29 mouse cellular contexts compared by ENCODE assay signal in the genomic region with DNA sequence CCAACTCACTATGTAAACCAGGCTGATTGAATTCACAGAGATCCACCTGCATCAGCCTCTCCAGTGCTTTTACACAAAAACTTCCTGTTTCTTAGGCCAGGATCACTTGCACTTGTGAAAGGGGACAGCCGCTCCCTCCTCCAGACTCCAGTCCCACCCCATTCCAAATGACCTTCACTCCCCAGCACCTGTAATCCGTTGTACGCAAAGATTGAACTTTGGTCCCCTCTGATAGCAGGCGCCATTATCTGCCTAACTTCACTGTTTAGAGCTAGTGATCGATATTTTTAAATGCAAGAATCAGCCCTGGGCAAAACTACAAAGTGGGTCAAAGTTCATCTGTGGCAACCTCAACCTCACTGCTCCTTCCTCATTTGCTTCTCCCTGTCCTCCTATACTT. TPM values are rescaled to one million over a fixed set of nuclear protein-coding genes. Genes with fewer than 3 reads are reported as not detected.
DNase-seq lines count a peak whose midpoint lies in the region; ATAC-seq lines count a peak whose summit lies in the region.
"Had no signal": no experiment of that assay in that cellular context is flagged by ENCODE, and none has a peak within 500 bp of the region (broad histone marks: within the 10 kb centered on the region; RNA-seq: fewer than 3 reads in every experiment).

No protein-coding gene starts in this region.

- peak; percentile 47 for DNase-seq in kidney, adult 9 months
- DNase-seq in kidney, postnatal 25 days, result no peak
- no peak for DNase-seq in lung, postnatal 10 days
- DNase-seq in testis, postnatal 10 days (ENCODE audit: low spot score), result no peak
- DNase-seq: adrenal gland, adult 2 months; cerebellum, adult 11-12 months; cerebellum, postnatal 10 days; forebrain, postnatal 0 days; gastrocnemius, postnatal 25 days; heart, adult 18-20 months; heart, postnatal 36 days; lung, adult 18-20 months; lung, postnatal 36 days; midbrain, embryonic 14.5 days; right cerebral cortex, adult 18-20 months; right cerebral cortex, postnatal 4 days; thymus, postnatal 14 days had no signal

- H3K9me3 ChIP-seq in liver, embryonic 15.5 days (replicated peaks), result no peaks in the 10 kb centered on the region
- H3K9me3 ChIP-seq in stomach, embryonic 16.5 days (replicated peaks; ENCODE audit: control insufficient read depth, low read length), result no peaks in the 10 kb centered on the region
- H3K9me3 ChIP-seq in heart, embryonic 12.5 days (replicated peaks), result no peaks in the 10 kb centered on the region
- H3K9me3 ChIP-seq: forebrain, embryonic 10.5 days; heart, embryonic 15.5 days; limb, embryonic 10.5 days; neural tube, embryonic 12.5 days had no signal

- peak; percentile 27 for ATAC-seq in liver, embryonic 15.5 days (ENCODE audit: insufficient read depth)
- 0 out of 2 replicates have a peak, but pooled peaks have one; percentile 29 for ATAC-seq in stomach, embryonic 16.5 days (ENCODE audit: insufficient read depth, low FRiP score)
- no peak for ATAC-seq in heart, embryonic 12.5 days (ENCODE audit: insufficient number of reproducible peaks, low FRiP score)
- ATAC-seq: forebrain, postnatal 0 days; inflammation-experienced regulatory T-cells, adult 6 months had no signal

- H3K4me3 ChIP-seq in brown adipose tissue, adult 24 weeks (ENCODE audit: insufficient read depth, low read depth, low read length), result no peak overlapping the region
- no peak overlapping the region for H3K4me3 ChIP-seq in liver, embryonic 15.5 days (replicated peaks)
- no peak overlapping the region for H3K4me3 ChIP-seq in stomach, embryonic 16.5 days (replicated peaks; ENCODE audit: low read length)
- H3K4me3 ChIP-seq in heart, embryonic 12.5 days, result no peak overlapping the region
- H3K4me3 ChIP-seq: forebrain, embryonic 10.5 days; heart, embryonic 15.5 days; limb, embryonic 10.5 days; neural tube, embryonic 12.5 days had no signal

- no peaks in the 10 kb centered on the region for H3K36me3 ChIP-seq in liver, embryonic 15.5 days (replicated peaks)
- no peaks in the 10 kb centered on the region for H3K36me3 ChIP-seq in stomach, embryonic 16.5 days (ENCODE audit: control insufficient read depth, insufficient read depth, low read length)
- no peaks in the 10 kb centered on the region for H3K36me3 ChIP-seq in heart, embryonic 12.5 days
- H3K36me3 ChIP-seq: forebrain, embryonic 10.5 days; heart, embryonic 15.5 days; limb, embryonic 10.5 days; neural tube, embryonic 12.5 days had no signal

- WGBS in liver, embryonic 15.5 days (ENCODE audit: insufficient replicate concordance), result 60% methylated on average over 5 of the region's 5 CpGs
- WGBS in stomach, embryonic 16.5 days, result 62% methylated on average over 5 of the region's 5 CpGs
- 71% methylated on average over 5 of the region's 5 CpGs for WGBS in heart, embryonic 12.5 days

- H3K4me1 ChIP-seq in brown adipose tissue, adult 24 weeks (ENCODE audit: control insufficient read depth, insufficient read depth, insufficient read length, low read length), result peaks cover 4% of the 10 kb centered on the region
- H3K4me1 ChIP-seq in liver, embryonic 15.5 days (replicated peaks), result peaks cover 45% of the 10 kb centered on the region
- H3K4me1 ChIP-seq in stomach, embryonic 16.5 days (ENCODE audit: control insufficient read depth, insufficient read depth, low read length), result no peaks in the 10 kb centered on the region; the same call in 1 of the 2 replicates
- H3K4me1 ChIP-seq in heart, embryonic 12.5 days (replicated peaks), result no peaks in the 10 kb centered on the region; the same call in 1 of the 2 replicates

- H3K27ac ChIP-seq in brown adipose tissue, adult 24 weeks (replicated peaks; ENCODE audit: low read depth, low read length), result 0 out of 2 replicates have a peak overlapping the region, but pooled peaks have one; percentile 20
- peak overlapping the region; percentile 29; the same call in 1 of the 2 replicates for H3K27ac ChIP-seq in liver, embryonic 15.5 days (replicated peaks)
- no peak overlapping the region for H3K27ac ChIP-seq in stomach, embryonic 16.5 days (ENCODE audit: low read length)
- no peak overlapping the region for H3K27ac ChIP-seq in heart, embryonic 12.5 days (ENCODE audit: poor library complexity, severe bottlenecking)
- H3K27ac ChIP-seq: forebrain, embryonic 10.5 days; heart, embryonic 15.5 days; hindbrain, embryonic 14.5 days; kidney, postnatal 0 days; limb, embryonic 10.5 days; neural tube, embryonic 12.5 days had no signal

- H3K9ac ChIP-seq in liver, embryonic 15.5 days, result no peak overlapping the region
- H3K9ac ChIP-seq in stomach, embryonic 16.5 days (ENCODE audit: low read length), result no peak overlapping the region
- H3K9ac ChIP-seq in heart, embryonic 12.5 days, result no peak overlapping the region
- H3K9ac ChIP-seq: forebrain, postnatal 0 days; heart, embryonic 15.5 days; hindbrain, embryonic 14.5 days; neural tube, embryonic 12.5 days had no signal

- H3K27me3 ChIP-seq in liver, embryonic 15.5 days, result peaks cover 17% of the 10 kb centered on the region; the same call in 1 of the 2 replicates
- H3K27me3 ChIP-seq in stomach, embryonic 16.5 days (ENCODE audit: control insufficient read depth, insufficient read depth, low read length), result no peaks in the 10 kb centered on the region
- 0 out of 2 replicates have a peak, but pooled peaks cover 5% of the 10 kb centered on the region for H3K27me3 ChIP-seq in heart, embryonic 12.5 days (replicated peaks)
- H3K27me3 ChIP-seq: heart, embryonic 15.5 days; neural tube, embryonic 12.5 days had no signal

- H3K4me2 ChIP-seq in liver, embryonic 15.5 days, result no peak overlapping the region
- no peak overlapping the region for H3K4me2 ChIP-seq in stomach, embryonic 16.5 days (ENCODE audit: low read depth, low read length)
- no peak overlapping the region for H3K4me2 ChIP-seq in heart, embryonic 12.5 days
- H3K4me2 ChIP-seq: heart, embryonic 15.5 days; hindbrain, embryonic 14.5 days; neural tube, embryonic 12.5 days had no signal

RNA-seq across cellular contexts. Expression of a gene that starts 8.5 kb away (rescaled TPM):
- 9.4 and 12.3 TPM in 2 replicates for polyA plus RNA-seq in brown adipose tissue, adult 24 weeks (2012; ENCODE audit: insufficient read depth, insufficient read length, missing spikeins)
- polyA plus RNA-seq in liver, embryonic 15.5 days (2015; fragmentation: Nextera tagmentation; extraction: Ambion mirVana), result 14.8 and 17.2 TPM in 2 replicates
- 18.8 and 19.7 TPM in 2 replicates for polyA plus RNA-seq in stomach, embryonic 16.5 days (2015; fragmentation: Nextera tagmentation; extraction: Ambion mirVana)
- polyA plus RNA-seq in heart, embryonic 12.5 days (2016; fragmentation: Nextera tagmentation; extraction: Ambion mirVana), result 24.8 and 24.9 TPM in 2 replicates

RNA-seq across cellular contexts. Expression of a gene that starts 14.7 kb away (rescaled TPM):
- not detected in 2 replicates for polyA plus RNA-seq in brown adipose tissue, adult 24 weeks (2012; ENCODE audit: insufficient read depth, insufficient read length, missing spikeins)
- 20.5 and 26.2 TPM in 2 replicates for polyA plus RNA-seq in liver, embryonic 15.5 days (2015; fragmentation: Nextera tagmentation; extraction: Ambion mirVana)
- polyA plus RNA-seq in stomach, embryonic 16.5 days (2015; fragmentation: Nextera tagmentation; extraction: Ambion mirVana), result 5.8 and 8.0 TPM in 2 replicates
- 0.92 and 1.3 TPM in 2 replicates for polyA plus RNA-seq in heart, embryonic 12.5 days (2016; fragmentation: Nextera tagmentation; extraction: Ambion mirVana)
- polyA plus RNA-seq: embryonic facial prominence, embryonic 11.5 days; forebrain, embryonic 10.5 days; forebrain, postnatal 0 days; inflammation-experienced regulatory T-cells, adult 6 months; limb, embryonic 10.5 days; midbrain, embryonic 14.5 days; neural tube, embryonic 12.5 days had no signal

RNA-seq across cellular contexts. Expression of a gene that starts 46.4 kb away (rescaled TPM):
- polyA plus RNA-seq in brown adipose tissue, adult 24 weeks (2012; ENCODE audit: insufficient read depth, insufficient read length, missing spikeins), result 3.0 TPM in 1 of 2 replicates, not detected in the other
- 1.2 TPM in 1 of 2 replicates, not detected in the other for polyA plus RNA-seq in liver, embryonic 15.5 days (2015; fragmentation: Nextera tagmentation; extraction: Ambion mirVana)
- polyA plus RNA-seq in stomach, embryonic 16.5 days (2015; fragmentation: Nextera tagmentation; extraction: Ambion mirVana), result not detected in 2 replicates
- polyA plus RNA-seq in heart, embryonic 12.5 days (2016; fragmentation: Nextera tagmentation; extraction: Ambion mirVana), result 0.82 TPM in 1 of 2 replicates, not detected in the other
- polyA plus RNA-seq: heart, embryonic 15.5 days; hindbrain, embryonic 14.5 days; inflammation-experienced regulatory T-cells, adult 6 months; kidney, postnatal 0 days; midbrain, embryonic 14.5 days; neural tube, embryonic 12.5 days had no signal

RNA-seq across cellular contexts. Expression of a gene that starts 59.0 kb away (rescaled TPM):
- 4.7 and 6.4 TPM in 2 replicates for polyA plus RNA-seq in brown adipose tissue, adult 24 weeks (2012; ENCODE audit: insufficient read depth, insufficient read length, missing spikeins)
- polyA plus RNA-seq in liver, embryonic 15.5 days (2015; fragmentation: Nextera tagmentation; extraction: Ambion mirVana), result 2.0 and 2.2 TPM in 2 replicates
- polyA plus RNA-seq in stomach, embryonic 16.5 days (2015; fragmentation: Nextera tagmentation; extraction: Ambion mirVana), result 4.5 and 4.7 TPM in 2 replicates
- polyA plus RNA-seq in heart, embryonic 12.5 days (2016; fragmentation: Nextera tagmentation; extraction: Ambion mirVana), result 5.0 and 6.1 TPM in 2 replicates

Comparison
In these comparisons a context has a peak if more than half of its experiments do, and no peak if none do; other contexts are left out.
1. H3K27ac ChIP-seq: peak in brown adipose tissue, adult 24 weeks (single experiment) and liver, embryonic 15.5 days (single experiment); none in stomach, embryonic 16.5 days (single experiment) and heart, embryonic 12.5 days (single experiment).